Mouse (Mus musculus): ENCODE results near the gene Clec2h.
A peak's percentile ranks its signal among the peaks of the same experiment; 100 is the strongest.
"Not testable (repeated sequence)": the region's sequence is repeated elsewhere in the genome, so short reads cannot be mapped to it uniquely, and the experiment has no call there.

The Clec2h gene

GRCm38 (mm10) chr6:128662206-128662605, at the start of gene Clec2h:
Clec2h (plus strand) TSS chr6:128662385.
- no peak for DNase-seq (ENCODE audit: low read depth)

GRCm38 (mm10) chr6:128622733-128623132, 39.5 kb upstream of the Clec2h start:
- no peak for DNase-seq (ENCODE audit: low read depth)

DNA sequence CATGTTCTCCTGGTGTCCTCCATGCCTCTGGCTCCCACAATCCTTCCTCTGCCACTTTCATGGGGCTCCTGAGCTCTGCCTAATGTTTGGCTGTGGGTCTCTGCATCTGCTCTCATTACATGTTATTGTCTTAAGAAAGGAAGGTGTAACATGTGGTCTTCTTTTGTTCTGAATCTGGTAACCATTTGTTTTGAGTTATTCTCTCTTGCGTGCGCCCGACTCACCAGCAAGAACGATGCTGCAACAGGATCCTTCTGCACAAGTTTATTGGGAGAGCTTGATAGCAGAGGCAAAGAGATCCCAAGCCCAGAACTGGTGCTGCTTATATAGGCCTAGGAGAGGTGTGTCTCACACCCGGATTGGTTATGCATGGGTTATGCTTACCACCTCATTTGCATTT, 38.8 kb upstream of the Clec2h start, which contains the start of gene Klrb1a:
Gene Klrb1a (minus strand): TSS at position 101 of the 400 bp plus-strand sequence.
- DNase-seq (ENCODE audit: low read depth) = not testable (repeated sequence)

DNA sequence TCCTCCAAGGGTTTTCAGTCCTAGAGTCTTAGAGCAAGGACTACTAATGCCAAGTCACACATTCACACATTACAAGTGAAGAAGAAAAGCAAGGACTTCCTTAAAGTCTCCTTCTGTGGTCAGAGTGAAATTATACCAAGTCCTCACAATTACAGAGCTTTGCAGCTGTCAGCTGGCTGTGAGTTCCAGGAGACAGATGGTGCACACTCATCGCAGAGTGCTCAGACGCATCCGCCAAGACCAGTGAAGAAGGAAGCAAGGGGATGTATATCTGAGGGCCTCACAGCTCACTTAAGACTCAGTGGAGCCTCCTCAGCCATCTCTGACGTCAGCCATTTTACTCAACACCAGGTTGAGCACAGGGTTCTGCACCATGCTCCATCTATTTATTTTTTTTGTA, 37.8 kb upstream of the Clec2h start:
- no peak for DNase-seq (ENCODE audit: low read depth)

GRCm38 (mm10) chr6:128625246-128625645, 36.9 kb upstream of the Clec2h start:
- DNase-seq (ENCODE audit: low read depth) = not testable (repeated sequence)

DNA sequence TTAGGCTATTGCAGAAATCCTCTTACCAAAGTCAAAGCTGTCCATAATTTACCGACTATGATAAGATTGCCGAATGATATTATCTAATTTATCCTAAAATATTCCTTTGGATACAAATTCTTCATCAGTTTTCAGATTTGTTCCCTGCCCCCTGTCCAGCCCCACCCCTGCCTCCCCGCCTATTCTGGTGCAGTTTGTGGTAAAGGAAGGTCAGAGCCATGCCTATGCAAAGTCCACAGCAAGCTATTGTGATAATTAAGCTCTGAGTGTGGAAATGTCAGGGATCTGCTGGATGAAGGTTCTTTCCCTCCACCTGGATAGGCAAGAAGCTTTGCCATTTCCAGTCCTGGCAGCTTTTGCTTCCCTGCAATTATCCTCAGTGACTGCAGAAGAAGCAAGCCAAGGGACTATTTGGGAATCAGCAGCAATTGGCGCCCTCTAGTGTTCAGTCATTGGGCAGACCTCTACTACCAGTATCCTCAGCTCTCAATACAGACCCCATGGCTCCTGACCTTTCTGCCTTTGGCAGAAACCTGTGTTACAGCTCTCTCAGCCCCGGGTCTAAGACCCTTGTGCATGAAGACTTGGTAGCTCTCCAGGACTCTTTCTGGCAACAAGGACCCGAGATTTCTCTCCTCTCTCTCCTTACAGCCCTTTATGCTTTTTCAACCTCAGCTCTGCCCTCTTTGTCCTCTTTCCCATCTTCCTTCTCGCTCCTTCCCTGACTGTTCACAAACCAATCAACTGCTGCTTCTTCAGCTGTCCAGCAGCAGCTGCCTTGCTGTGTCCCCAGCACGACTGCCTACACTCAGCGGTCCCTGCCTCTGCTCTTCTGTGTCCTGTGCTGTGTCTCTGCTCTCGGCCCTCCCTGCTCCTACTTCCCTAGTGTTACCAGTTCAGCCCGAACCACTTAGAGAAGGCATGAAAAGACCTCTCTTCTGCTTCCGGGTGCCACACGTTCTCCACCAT, 32.1 kb upstream of the Clec2h start:
- peak; percentile 46 for DNase-seq (ENCODE audit: low read depth)

GRCm38 (mm10) chr6:128630912-128631905, 31.0 kb upstream of the Clec2h start:
- not testable (repeated sequence) for DNase-seq (ENCODE audit: low read depth)

DNA sequence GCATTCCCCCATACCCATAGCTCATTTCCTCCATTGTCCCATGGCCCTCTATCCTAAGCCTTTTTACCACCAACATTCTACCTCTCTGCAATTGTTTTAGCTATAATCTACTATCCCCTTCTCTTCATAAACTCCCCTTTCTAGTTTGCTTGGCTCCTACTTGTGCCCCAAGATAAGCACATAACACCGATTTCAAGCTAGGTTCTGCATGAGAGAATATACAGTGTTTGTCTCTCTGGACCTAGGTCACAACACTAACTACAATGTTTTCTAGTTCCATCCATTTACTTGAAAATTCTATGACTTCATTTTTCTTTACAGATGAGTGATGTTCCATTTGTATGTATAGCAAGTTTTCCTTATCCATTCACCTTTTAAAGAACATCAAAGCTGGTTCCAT, 21.5 kb upstream of the Clec2h start:
- DNase-seq (ENCODE audit: low read depth) = no peak

GRCm38 (mm10) chr6:128641116-128641716, 21.0 kb upstream of the Clec2h start:
- DNase-seq (ENCODE audit: low read depth) = no peak

- DNase-seq (ENCODE audit: low read depth) = no peak
These were observed 18.2 kb upstream of the Clec2h start for GRCm38 (mm10) chr6:128643999-128644398.

DNA sequence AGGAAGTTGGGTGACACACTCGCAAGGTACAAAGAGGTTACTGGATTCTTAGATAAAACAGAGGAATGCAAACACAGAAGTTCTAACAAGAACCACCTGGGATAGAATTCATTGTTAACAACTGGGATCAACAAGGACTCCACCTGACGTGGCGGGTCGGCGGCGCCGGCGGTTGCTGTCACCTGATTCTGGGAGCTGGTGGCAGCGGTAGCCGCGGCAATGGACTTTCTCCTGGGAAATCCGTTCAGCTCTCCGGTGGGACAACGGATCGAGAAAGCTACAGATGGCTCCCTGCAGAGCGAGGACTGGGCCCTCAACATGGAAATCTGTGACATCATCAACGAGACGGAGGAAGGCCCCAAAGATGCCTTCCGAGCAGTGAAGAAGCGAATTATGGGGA, 17.5 kb upstream of the Clec2h start:
- not testable (repeated sequence) for DNase-seq (ENCODE audit: low read depth)

DNA sequence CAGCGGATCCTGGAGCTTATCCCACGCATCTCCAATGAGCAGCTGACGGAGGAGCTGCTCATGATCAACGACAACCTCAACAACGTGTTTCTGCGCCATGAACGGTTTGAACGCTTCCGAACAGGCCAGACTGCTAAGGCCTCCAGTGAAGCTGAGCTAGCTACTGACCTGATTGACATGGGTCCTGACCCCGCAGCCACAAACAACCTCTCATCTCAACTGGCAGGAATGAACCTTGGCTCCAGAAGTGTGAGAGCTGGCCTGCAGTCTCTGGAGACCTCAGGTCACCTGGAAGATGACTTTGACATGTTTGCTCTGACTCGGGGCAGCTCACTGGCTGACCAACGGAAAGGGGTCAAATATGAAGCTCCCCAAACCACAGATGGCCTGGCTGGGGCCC, 16.5 kb upstream of the Clec2h start:
- DNase-seq (ENCODE audit: low read depth) = not testable (repeated sequence)

GRCm38 (mm10) chr6:128649681-128650080, 12.5 kb upstream of the Clec2h start:
- DNase-seq (ENCODE audit: low read depth) = no peak

DNA sequence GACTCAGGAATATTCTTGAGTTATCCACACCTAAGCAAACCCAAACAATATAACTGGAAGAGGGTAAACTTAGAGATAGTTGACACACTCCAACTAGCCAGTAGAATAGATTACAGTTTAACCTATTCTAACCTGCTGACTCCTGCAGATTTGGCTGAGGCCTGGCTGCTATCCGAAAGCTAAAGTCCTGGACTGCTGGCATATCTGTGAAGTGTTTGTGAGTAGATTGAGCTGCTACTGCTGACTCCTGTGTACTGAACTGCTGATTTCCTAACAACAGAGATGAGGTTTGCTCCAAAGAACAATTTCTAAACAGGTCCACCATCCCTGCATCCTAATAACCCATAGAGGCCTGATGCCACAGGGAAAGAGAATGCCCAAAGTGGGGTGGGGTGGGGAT, 12.0 kb upstream of the Clec2h start:
- DNase-seq (ENCODE audit: low read depth) = no peak

DNA sequence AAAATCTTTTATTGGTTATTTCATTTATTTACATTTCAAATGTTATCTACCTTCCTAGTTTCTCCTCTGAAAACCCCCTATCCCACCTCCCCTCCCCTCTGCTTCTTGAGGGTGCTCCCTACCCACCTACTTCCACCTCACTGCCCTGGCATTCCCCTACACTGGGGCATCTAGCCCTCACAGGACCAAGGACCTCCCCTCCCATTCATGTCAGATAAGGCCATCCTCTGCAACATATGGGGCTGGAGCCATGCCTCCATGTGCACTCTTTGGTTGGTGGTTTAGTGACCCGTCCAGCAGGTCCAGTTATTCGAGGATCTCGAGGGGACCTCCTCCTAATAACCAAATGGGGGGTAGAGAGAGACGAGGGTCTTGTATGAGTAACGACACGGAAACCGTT, 11.4 kb upstream of the Clec2h start:
- DNase-seq (ENCODE audit: low read depth) = not testable (repeated sequence)

GRCm38 (mm10) chr6:128652938-128653337, 9.2 kb upstream of the Clec2h start:
- DNase-seq (ENCODE audit: low read depth) = no peak

DNA sequence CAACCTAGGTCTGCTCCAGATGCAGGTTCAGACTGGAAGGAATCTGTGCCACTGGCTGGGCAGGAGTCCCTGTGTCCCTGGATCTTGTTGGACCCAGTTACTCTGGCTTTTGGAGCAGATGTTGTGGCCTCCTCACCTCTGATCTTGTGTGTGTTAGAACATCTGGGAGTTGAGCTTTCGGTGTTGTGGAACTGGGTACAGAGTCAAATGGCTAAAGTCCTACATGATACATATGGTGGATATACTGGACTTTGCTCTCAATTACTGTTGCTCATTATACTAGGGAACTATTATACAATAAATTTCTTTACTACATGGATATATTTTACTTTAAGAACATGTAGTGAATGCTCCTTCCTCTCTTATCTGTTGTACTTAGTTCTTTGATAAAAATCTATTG, 936 bp upstream of the Clec2h start:
- no peak for DNase-seq (ENCODE audit: low read depth)

- DNase-seq (ENCODE audit: low read depth) = no peak
These were observed 7.8 kb downstream of the Clec2h start for GRCm38 (mm10) chr6:128669936-128670335.

DNA sequence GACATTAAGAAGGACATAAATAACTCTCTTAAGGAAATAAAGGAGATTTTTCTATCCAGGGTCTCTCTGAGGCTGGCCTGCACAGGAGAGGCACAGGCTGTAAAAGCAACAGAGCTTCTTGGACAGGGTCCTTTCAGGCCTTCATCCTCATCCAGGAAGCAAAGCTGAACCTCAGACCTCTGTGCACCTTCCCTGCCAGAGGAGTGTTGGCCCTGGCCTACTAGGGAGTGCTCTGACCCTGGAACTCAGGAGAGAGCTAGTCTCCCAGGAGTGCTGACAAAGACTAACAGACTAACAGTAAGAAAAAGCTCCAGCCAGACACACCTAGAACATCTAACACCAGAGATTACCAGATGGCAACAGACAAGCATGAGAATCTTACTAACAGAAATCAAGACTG, 17.4 kb downstream of the Clec2h start:
- no peak for DNase-seq (ENCODE audit: low read depth)

GRCm38 (mm10) chr6:128701691-128702090, 39.5 kb downstream of the Clec2h start:
- DNase-seq (ENCODE audit: low read depth) = no peak

- DNase-seq (ENCODE audit: low read depth) = no peak
These were observed 60.8 kb downstream of the Clec2h start, which contains the start of gene Klrb1 for GRCm38 (mm10) chr6:128722959-128723358. Klrb1 (minus strand) TSS chr6:128723059.

All from induced T-regulatory cell, adult 2 months (primary cell).